Mouse (Mus musculus) MEL-GATA-1-ER (cell line): Measurements from ENCODE around the gene Nr6a1.

Experiments
- DNase-seq: peaks from one replicate; pipeline ENCODE4 v3.0.0-alpha.2; 2012; ENCODE audit warnings: low read depth; ENCODE audit errors: extremely low read depth

The Nr6a1 gene

GRCm38 (mm10) chr2:38678947-38679346, 248.5 kb downstream of the Nr6a1 start:
- no peak for DNase-seq

DNA sequence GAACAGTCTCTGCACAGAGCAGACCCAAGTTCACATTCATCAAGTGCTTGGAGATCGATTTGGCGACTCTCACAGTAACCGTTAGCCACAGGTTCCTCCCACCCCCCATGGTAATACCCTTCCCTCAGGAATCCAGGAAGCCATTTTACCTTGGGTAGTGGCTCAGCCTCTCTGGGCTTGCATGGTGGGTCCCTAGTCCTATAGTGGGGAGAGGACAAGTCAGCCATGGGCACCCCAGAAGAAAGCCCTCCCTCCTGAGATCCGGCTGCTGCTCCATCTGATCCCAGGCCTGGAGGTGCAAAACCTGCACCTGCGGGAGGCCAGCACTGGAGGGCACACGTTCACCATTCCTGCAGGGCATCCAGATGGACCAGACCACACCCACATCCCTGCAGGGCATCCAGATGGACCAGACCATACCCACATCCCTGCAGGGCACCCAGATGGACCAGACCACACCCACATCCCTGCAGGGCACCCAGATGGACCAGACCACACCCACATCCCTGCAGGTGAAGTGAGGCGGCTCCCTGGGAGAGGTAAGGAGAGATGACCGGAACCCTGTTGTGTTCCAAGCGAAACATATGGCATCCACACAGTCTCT, 252.0 kb downstream of the Nr6a1 start:
- no peak for DNase-seq
